Mouse (Mus musculus) inflammation-experienced regulatory T-cells, adult 16 weeks (primary cell): Measurements from ENCODE around the gene Rpa2. TPM values are rescaled to one million over a fixed set of nuclear protein-coding genes. Genes with fewer than 3 reads are reported as not detected.

Source experiments
- polyA plus RNA-seq: library from polyadenylated mRNA; unstranded; fragments of 100-300 nt; shearing (Covaris generic); gene quantifications from one replicate; pipeline ENCODE4 v1.2.1, GENCODE M21; 2017

The Rpa2 gene
- polyA plus RNA-seq: 69.4 TPM

GRCm38 (mm10) chr4:132767914-132768876 lies at the start of gene Rpa2:
Gene Rpa2 (plus strand): TSS chr4:132768332.

GRCm38 (mm10) chr4:132732148-132732684 lies 35.9 kb upstream of the Rpa2 start, which contains the start of gene Xkr8:
Gene Xkr8 (minus strand): TSS chr4:132732546.

GRCm38 (mm10) chr4:132756974-132757373 lies 11.2 kb upstream of the Rpa2 start, which contains the start of gene Smpdl3b:
Gene Smpdl3b (minus strand): TSS chr4:132757252.

GRCm38 (mm10) chr4:132796196-132796886 lies 28.2 kb downstream of the Rpa2 start, which contains the start of gene Themis2:
Gene Themis2 (minus strand): TSS chr4:132796387.

Other genes with a start within 250 kb of the Rpa2 start
- gene Atpif1, start 234.7 kb upstream of the Rpa2 start, polyA plus RNA-seq: 233 TPM
- gene Dnajc8, start 232.8 kb upstream of the Rpa2 start, polyA plus RNA-seq: 230 TPM
- gene Ptafr, start 204.3 kb upstream of the Rpa2 start, polyA plus RNA-seq: 0.83 TPM
- 37.8 TPM for gene Eya3, start 129.3 kb upstream of the Rpa2 start, polyA plus RNA-seq
- gene Xkr8, start 35.8 kb upstream of the Rpa2 start, polyA plus RNA-seq: 8.1 TPM
- 2.6 TPM for gene Smpdl3b, start 11.1 kb upstream of the Rpa2 start, polyA plus RNA-seq
- 3.1 TPM for gene Themis2, start 28.1 kb downstream of the Rpa2 start, polyA plus RNA-seq
- gene Ppp1r8, start 74.8 kb downstream of the Rpa2 start, polyA plus RNA-seq: 55.3 TPM
- 44.6 TPM for gene Stx12, start 116.2 kb downstream of the Rpa2 start, polyA plus RNA-seq
- 27.1 TPM for gene Fam76a, start 154.2 kb downstream of the Rpa2 start, polyA plus RNA-seq
- 5.7 TPM for gene Fgr, start 205.8 kb downstream of the Rpa2 start, polyA plus RNA-seq
- 6.7 TPM for gene Ahdc1, start 242.9 kb downstream of the Rpa2 start, polyA plus RNA-seq